Mouse (Mus musculus) C2C12 (cell line): ENCODE measurements around the gene Tmem115.

Source experiments
- CTCF ChIP-seq: IDR thresholded peaks from one replicate; pipeline ENCODE4 v1.5.1; 2011; ENCODE audit not compliant: control insufficient read depth, insufficient read depth, insufficient read length
- MAX ChIP-seq: IDR thresholded peaks from one replicate; pipeline ENCODE4 v1.6.1; 2011; ENCODE audit warnings: mild to moderate bottlenecking, control low read depth
- MYOG ChIP-seq: IDR thresholded peaks from one replicate; pipeline ENCODE4 v1.6.1; 2011; ENCODE audit not compliant: control insufficient read depth, insufficient read length; ENCODE audit errors: extremely low read depth
- USF1 ChIP-seq: IDR thresholded peaks from one replicate; pipeline ENCODE4 v1.6.1; 2011; ENCODE audit warnings: low read depth, mild to moderate bottlenecking, control low read depth, moderate library complexity

GRCm38 (mm10) chr9:107568331-107569261 lies 34.9 kb downstream of the Tmem115 start:
- TF ChIP-seq CTCF (no peak), MAX (no peak), MYOG (no peak), USF1 (no peak)
